Mouse (Mus musculus) ovary, adult 10 weeks (tissue): ENCODE results near the gene Olfr1195. TPM values are rescaled to one million over a fixed set of nuclear protein-coding genes. Genes with fewer than 3 reads are reported as not detected.

ENCODE experiments used
- polyA plus RNA-seq: library from polyadenylated mRNA; stranded (reverse); fragments of 350-450 nt; fragmentation: Illumina TruSeq; extraction: RNeasy Lipid Tissue Mini Kit (QIAGEN cat#74804); gene quantifications from one replicate; pipeline ENCODE4 v1.2.3, GENCODE M21; 2014

The Olfr1195 gene
- polyA plus RNA-seq: not detected

GRCm38 (mm10) chr2:88689087-88689486 lies at the start of gene Olfr1195:
TSS of gene Olfr1195 (minus strand) at chr2:88689187.

GRCm38 (mm10) chr2:88732266-88732665 lies 43.3 kb upstream of the Olfr1195 start, which contains the start of gene Olfr1197:
TSS of gene Olfr1197 (minus strand) at chr2:88732366.

GRCm38 (mm10) chr2:88704497-88704896 lies 15.5 kb upstream of the Olfr1195 start, which contains the start of gene Olfr1196:
TSS of gene Olfr1196 (minus strand) at chr2:88704597.

DNA sequence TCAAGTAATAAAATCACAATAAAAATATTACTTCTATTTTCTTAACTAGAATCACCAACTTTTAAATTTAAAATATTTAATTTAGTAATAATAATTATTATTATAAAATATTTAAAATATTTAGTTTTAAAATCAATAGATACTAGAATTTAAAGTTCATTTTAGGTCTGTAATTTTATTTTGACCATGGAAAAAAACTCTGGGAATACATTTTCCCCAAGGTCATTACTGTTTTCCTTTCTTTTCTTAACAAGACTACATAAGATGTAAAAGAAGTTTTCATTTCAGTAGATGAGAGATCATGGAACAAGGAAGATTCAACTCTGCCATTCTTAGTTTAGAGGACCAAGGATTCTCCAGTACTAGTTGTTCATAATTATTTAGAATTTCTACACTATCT lies 13.7 kb downstream of the Olfr1195 start, which contains the start of gene Olfr1193:
Gene Olfr1193 (plus strand): TSS at position 301 of the 400 bp plus-strand sequence.

GRCm38 (mm10) chr2:88648209-88648608 lies 40.8 kb downstream of the Olfr1195 start, which contains the start of gene Olfr1192-ps1:
TSS of gene Olfr1192-ps1 (plus strand) at chr2:88648509.

GRCm38 (mm10) chr2:88640242-88640641 lies 48.7 kb downstream of the Olfr1195 start, which contains the start of gene Olfr1191-ps1:
TSS of gene Olfr1191-ps1 (plus strand) at chr2:88640542.

Other genes starting within 250 kb of the Olfr1195 start
- not detected for gene Gm13757, start 240.1 kb downstream of the Olfr1195 start, polyA plus RNA-seq
- not detected for gene Olfr1183, start 234.3 kb downstream of the Olfr1195 start, polyA plus RNA-seq
- gene Olfr1184, start 205.6 kb downstream of the Olfr1195 start, polyA plus RNA-seq: not detected
- gene Olfr1185-ps1, start 195.9 kb downstream of the Olfr1195 start, polyA plus RNA-seq: not detected
- gene Olfr1186, start 170.6 kb downstream of the Olfr1195 start, polyA plus RNA-seq: not detected
- not detected for gene Olfr1188, start 132.3 kb downstream of the Olfr1195 start, polyA plus RNA-seq
- not detected for gene Olfr1189, start 102.7 kb downstream of the Olfr1195 start, polyA plus RNA-seq
- not detected for gene Olfr1191-ps1, start 48.6 kb downstream of the Olfr1195 start, polyA plus RNA-seq
- not detected for gene Olfr1192-ps1, start 40.7 kb downstream of the Olfr1195 start, polyA plus RNA-seq
- gene Olfr1193, start 13.6 kb downstream of the Olfr1195 start, polyA plus RNA-seq: not detected
- not detected for gene Olfr1196, start 15.4 kb upstream of the Olfr1195 start, polyA plus RNA-seq
- 0.40 TPM for gene Olfr1197, start 43.2 kb upstream of the Olfr1195 start, polyA plus RNA-seq
- not detected for gene Olfr1198, start 62.2 kb upstream of the Olfr1195 start, polyA plus RNA-seq
- not detected for gene Olfr1199, start 71.3 kb upstream of the Olfr1195 start, polyA plus RNA-seq
- not detected for gene Olfr1200, start 81.3 kb upstream of the Olfr1195 start, polyA plus RNA-seq
- not detected for gene Olfr1201, start 103.8 kb upstream of the Olfr1195 start, polyA plus RNA-seq
- not detected for gene Olfr1202, start 125.3 kb upstream of the Olfr1195 start, polyA plus RNA-seq
- gene Olfr1205, start 140.6 kb upstream of the Olfr1195 start, polyA plus RNA-seq: not detected
- gene Olfr1204, start 160.1 kb upstream of the Olfr1195 start, polyA plus RNA-seq: not detected
- gene Olfr1206, start 174.0 kb upstream of the Olfr1195 start, polyA plus RNA-seq: not detected
- gene Olfr1208, start 213.1 kb upstream of the Olfr1195 start, polyA plus RNA-seq: not detected
- not detected for gene Olfr1209, start 226.0 kb upstream of the Olfr1195 start, polyA plus RNA-seq
- not detected for gene Olfr1211, start 248.9 kb upstream of the Olfr1195 start, polyA plus RNA-seq